Mouse (Mus musculus) kidney, embryonic 15.5 days (tissue): ENCODE data around the gene Dmd. TPM values are rescaled to one million over a fixed set of nuclear protein-coding genes. Genes with fewer than 3 reads are reported as not detected.
A peak's percentile ranks its signal among the peaks of the same experiment; 100 is the strongest.

ENCODE experiments used
- ATAC-seq: fragments of 200-750 bp; cut with Nextera tagmentation; replicated peaks from 2 replicates; pipeline ENCODE4 v1.8.0; 2017; ENCODE audit warnings: moderate TSS enrichment; ENCODE audit not compliant: low FRiP score
- H3K27ac ChIP-seq: fragments of 300-500 bp; sonication (generic); 2 replicates; pipeline ENCODE4 v1.5.1; 2015; ENCODE audit warnings: mild to moderate bottlenecking, inconsistent platforms
- H3K27me3 ChIP-seq: fragments of 300-500 bp; sonication (generic); 2 replicates; pipeline ENCODE4 v1.6.1; 2015; ENCODE audit warnings: inconsistent platforms
- H3K36me3 ChIP-seq: fragments of 300-500 bp; sonication (generic); 2 replicates; pipeline ENCODE4 v1.6.1; 2015; ENCODE audit warnings: inconsistent platforms
- H3K4me1 ChIP-seq: fragments of 300-500 bp; sonication (generic); 2 replicates; pipeline ENCODE4 v1.6.1; 2015; ENCODE audit warnings: inconsistent platforms
- H3K4me2 ChIP-seq: fragments of 300-500 bp; sonication (generic); 2 replicates; pipeline ENCODE4 v1.6.1; 2015; ENCODE audit warnings: moderate library complexity, mild to moderate bottlenecking, inconsistent platforms
- H3K4me3 ChIP-seq: fragments of 300-500 bp; sonication (generic); replicated peaks from 2 replicates; pipeline ENCODE4 v1.5.1; 2015; ENCODE audit warnings: mild to moderate bottlenecking, inconsistent platforms
- H3K9ac ChIP-seq: fragments of 300-500 bp; sonication (generic); 2 replicates; pipeline ENCODE4 v1.6.1; 2015; ENCODE audit warnings: mild to moderate bottlenecking, inconsistent platforms
- H3K9me3 ChIP-seq: fragments of 300-500 bp; sonication (generic); replicated peaks from 2 replicates; pipeline ENCODE4 v1.6.1; 2016; ENCODE audit warnings: inconsistent platforms
- WGBS: fragments of 180-500 bp; shearing (Covaris S2); methylation state at CpG from one replicate; pipeline ENCODE4 v1.1.7; 2015; ENCODE audit warnings: mixed read lengths; 5-methylcytosine and 5-hydroxymethylcytosine counted together
- polyA plus RNA-seq: library from polyadenylated mRNA; unstranded; fragments of >200 nt; fragmentation: Nextera tagmentation; extraction: Ambion mirVana; gene quantifications from 2 replicates; pipeline ENCODE4 v1.2.1, GENCODE M21; 2015

The Dmd gene
- polyA plus RNA-seq, 1 experiment from 2014 or later = 27.3 TPM

DNA sequence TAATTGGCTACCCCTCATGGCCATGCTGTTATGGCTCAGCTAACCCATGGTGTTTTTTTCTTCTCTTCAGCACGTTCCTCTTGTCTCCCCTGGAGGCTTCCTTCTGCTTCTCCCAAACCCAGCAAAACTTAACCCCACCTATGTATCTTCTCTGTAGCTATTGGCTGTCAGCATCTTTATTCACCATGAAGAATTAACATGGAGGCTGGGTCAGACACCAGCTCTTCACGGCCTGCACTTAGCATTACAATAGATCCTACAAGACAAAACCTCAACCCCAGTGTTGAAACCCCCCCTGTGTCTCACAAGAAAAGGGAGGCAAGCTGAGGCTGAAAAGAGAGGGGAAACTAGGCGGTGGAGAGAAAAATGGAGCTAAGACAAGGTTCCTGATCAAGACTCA, 1494.3 kb downstream of the Dmd start:
- Histone ChIP-seq H3K4me1 (no peaks in the 10 kb centered on the region), H3K27ac (no peak overlapping the region), H3K36me3 (no peaks in the 10 kb centered on the region), H3K4me3 (no peak overlapping the region), H3K4me2 (no peak overlapping the region), H3K9ac (no peak overlapping the region), H3K27me3 (no peaks in the 10 kb centered on the region), H3K9me3 (no peaks in the 10 kb centered on the region)
- WGBS = 76% methylated on average over 3 of the region's 3 CpGs
- ATAC-seq = no peak

GRCm38 (mm10) chrX:84443985-84444384, 1495.3 kb downstream of the Dmd start:
- H3K9me3 ChIP-seq = no peaks in the 10 kb centered on the region
- H3K4me3 ChIP-seq = no peak overlapping the region
- no peak for ATAC-seq
- no peak overlapping the region for H3K4me2 ChIP-seq
- H3K27ac ChIP-seq = no peak overlapping the region
- 53% methylated on average over 3 of the region's 3 CpGs for WGBS
- H3K4me1 ChIP-seq = no peaks in the 10 kb centered on the region
- H3K27me3 ChIP-seq = no peaks in the 10 kb centered on the region
- no peaks in the 10 kb centered on the region for H3K36me3 ChIP-seq
- H3K9ac ChIP-seq = no peak overlapping the region

GRCm38 (mm10) chrX:84444638-84445037, 1496.0 kb downstream of the Dmd start:
- no peaks in the 10 kb centered on the region for H3K27me3 ChIP-seq
- H3K4me3 ChIP-seq = no peak overlapping the region
- H3K9me3 ChIP-seq = no peaks in the 10 kb centered on the region
- H3K4me1 ChIP-seq = no peaks in the 10 kb centered on the region
- ATAC-seq = no peak
- H3K27ac ChIP-seq = no peak overlapping the region
- no peaks in the 10 kb centered on the region for H3K36me3 ChIP-seq
- H3K9ac ChIP-seq = no peak overlapping the region
- H3K4me2 ChIP-seq = no peak overlapping the region

DNA sequence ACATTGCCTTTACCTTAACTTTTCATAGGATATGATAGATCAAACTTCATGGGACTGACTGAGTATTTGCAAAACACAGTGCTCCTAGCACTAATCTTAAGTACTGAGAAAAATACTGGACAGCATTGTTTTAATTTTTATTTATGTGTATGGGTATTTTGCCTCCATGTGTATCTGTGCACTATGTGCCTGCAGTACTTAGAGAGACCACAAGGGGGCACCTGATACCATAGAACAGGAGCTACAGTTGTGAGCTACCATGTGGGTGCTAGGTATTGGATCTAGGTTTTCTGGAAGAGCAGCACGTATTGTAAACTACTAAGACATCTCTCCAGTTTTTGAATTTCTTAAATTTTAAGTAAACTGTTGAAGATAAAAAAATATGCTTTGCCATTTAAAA, 1505.8 kb downstream of the Dmd start:
- Histone ChIP-seq H3K4me1 (no peaks in the 10 kb centered on the region), H3K27me3 (no peaks in the 10 kb centered on the region), H3K27ac (no peak overlapping the region), H3K9me3 (no peaks in the 10 kb centered on the region), H3K4me3 (no peak overlapping the region), H3K4me2 (no peak overlapping the region), H3K9ac (no peak overlapping the region), H3K36me3 (no peaks in the 10 kb centered on the region)
- WGBS = 91% methylated on average over 1 of the region's 1 CpGs
- ATAC-seq = no peak

DNA sequence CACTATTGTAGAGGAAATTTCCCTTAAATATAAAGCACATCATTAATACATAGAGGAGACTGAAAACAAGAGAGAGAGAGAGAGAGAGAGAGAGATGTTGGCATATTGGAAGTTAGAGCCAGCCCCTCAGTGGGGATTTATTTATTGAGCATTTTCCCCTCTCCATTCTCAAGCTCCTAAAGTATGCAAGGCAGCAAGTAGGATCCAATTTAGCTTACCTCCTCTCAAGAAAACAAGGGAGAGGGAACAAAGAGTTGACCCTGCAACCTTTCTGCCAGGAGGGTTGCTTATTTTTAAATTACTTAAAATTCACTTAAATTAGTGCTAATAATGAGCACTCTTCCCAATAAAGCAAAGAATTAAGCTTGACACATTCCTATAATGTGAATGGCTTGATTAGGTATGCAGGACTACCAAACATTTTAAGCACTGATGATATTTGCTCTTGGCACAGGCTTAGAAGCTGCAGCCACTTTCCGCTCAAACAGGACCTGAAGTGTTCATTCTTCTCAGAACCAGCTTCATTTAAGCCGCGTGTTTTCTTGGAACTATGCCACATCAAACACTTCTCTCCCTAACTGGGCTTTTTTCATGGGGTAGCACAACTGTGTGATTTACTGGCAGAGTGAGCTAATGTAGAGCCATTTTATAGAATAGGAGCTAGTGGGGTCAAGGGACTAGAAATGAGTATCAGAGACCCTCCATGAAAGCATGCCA, 1566.1 kb downstream of the Dmd start:
- Histone ChIP-seq H3K4me3 (no peak overlapping the region), H3K36me3 (no peaks in the 10 kb centered on the region), H3K9ac (no peak overlapping the region), H3K4me2 (no peak overlapping the region), H3K27ac (no peak overlapping the region), H3K4me1 (no peaks in the 10 kb centered on the region), H3K27me3 (no peaks in the 10 kb centered on the region), H3K9me3 (no peaks in the 10 kb centered on the region)
- 53% methylated on average over 3 of the region's 3 CpGs for WGBS
- no peak for ATAC-seq

DNA sequence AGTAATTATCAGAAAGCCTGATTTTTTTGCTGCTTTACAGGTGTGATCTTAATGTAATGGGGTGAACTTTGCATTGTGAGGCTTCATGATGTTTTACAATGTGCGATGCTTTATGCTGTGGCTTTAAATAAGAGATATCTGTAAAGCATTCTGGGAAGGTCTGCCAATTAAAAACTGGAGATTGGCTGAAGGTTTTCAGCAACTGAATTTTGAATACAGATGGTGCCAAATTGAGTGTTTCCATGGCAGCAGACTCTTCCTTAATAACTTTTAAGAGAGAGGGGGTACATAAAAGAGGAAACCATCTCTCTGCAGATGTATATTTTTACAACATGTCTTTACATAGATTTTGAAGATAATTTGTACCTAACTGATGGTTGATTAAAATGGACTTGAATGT, 1603.3 kb downstream of the Dmd start:
- Histone ChIP-seq H3K27me3 (no peaks in the 10 kb centered on the region), H3K9me3 (no peaks in the 10 kb centered on the region), H3K36me3 (no peaks in the 10 kb centered on the region), H3K4me3 (no peak overlapping the region), H3K9ac (no peak overlapping the region), H3K4me1 (no peaks in the 10 kb centered on the region), H3K27ac (no peak overlapping the region), H3K4me2 (no peak overlapping the region)
- 84% methylated on average over 1 of the region's 1 CpGs for WGBS
- no peak for ATAC-seq

DNA sequence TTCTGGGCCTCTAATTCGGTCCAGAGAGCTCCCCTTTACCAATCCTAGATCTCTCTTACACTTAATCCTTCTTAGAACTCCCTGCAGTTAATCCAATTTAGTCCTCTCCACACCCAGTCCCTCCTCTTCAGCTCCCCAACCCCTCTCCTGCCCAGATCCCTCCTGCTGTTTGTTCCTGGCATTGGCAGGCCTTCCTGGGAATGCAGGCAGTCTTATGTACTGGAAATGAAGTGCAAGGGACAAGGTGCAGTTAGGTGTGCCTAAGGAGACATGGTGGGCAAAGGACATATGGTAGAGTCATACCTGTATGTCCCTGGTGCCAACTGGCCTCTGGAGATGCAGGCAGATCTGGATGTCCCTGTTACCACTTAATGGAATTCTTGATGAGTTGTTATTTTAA, 1604.8 kb downstream of the Dmd start:
- no peaks in the 10 kb centered on the region for H3K4me1 ChIP-seq
- 28% methylated on average over 1 of the region's 1 CpGs for WGBS
- H3K9ac ChIP-seq = no peak overlapping the region
- no peaks in the 10 kb centered on the region for H3K9me3 ChIP-seq
- H3K4me3 ChIP-seq = no peak overlapping the region
- ATAC-seq = no peak
- no peak overlapping the region for H3K27ac ChIP-seq
- no peak overlapping the region for H3K4me2 ChIP-seq
- H3K27me3 ChIP-seq = no peaks in the 10 kb centered on the region
- H3K36me3 ChIP-seq = no peaks in the 10 kb centered on the region

GRCm38 (mm10) chrX:84598476-84598875, 1649.8 kb downstream of the Dmd start:
- Histone ChIP-seq H3K36me3 (no peaks in the 10 kb centered on the region), H3K9ac (no peak overlapping the region), H3K27me3 (no peaks in the 10 kb centered on the region), H3K4me1 (no peaks in the 10 kb centered on the region), H3K4me2 (no peak overlapping the region), H3K9me3 (no peaks in the 10 kb centered on the region), H3K27ac (no peak overlapping the region), H3K4me3 (no peak overlapping the region)
- ATAC-seq = no peak

GRCm38 (mm10) chrX:84640446-84640845, 1691.8 kb downstream of the Dmd start:
- Histone ChIP-seq H3K4me3 (no peak overlapping the region), H3K27ac (no peak overlapping the region), H3K4me2 (no peak overlapping the region), H3K36me3 (no peaks in the 10 kb centered on the region), H3K27me3 (no peaks in the 10 kb centered on the region), H3K4me1 (no peaks in the 10 kb centered on the region), H3K9me3 (no peaks in the 10 kb centered on the region), H3K9ac (no peak overlapping the region)
- ATAC-seq = no peak

DNA sequence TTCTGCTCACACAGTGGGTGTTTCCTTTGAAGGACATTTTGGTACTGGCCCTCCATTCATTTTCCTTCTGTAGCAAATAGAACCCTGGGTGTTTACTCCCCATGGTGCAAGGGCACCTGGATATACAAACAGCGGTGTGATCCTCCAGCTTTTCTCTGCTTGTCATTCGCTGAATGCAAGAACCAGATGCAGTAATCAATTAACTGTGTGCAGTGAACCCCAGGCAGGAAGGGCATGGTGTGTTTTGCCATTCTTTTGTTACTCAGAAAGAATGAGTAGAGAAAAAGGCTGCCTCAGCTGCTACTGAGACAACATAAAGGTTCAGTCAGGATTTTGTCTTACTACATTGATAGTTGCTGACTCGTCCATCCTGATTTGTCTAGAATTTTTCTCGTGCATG, 1799.0 kb downstream of the Dmd start:
- Histone ChIP-seq H3K27me3 (no peaks in the 10 kb centered on the region), H3K4me1 (no peaks in the 10 kb centered on the region), H3K9me3 (no peaks in the 10 kb centered on the region), H3K9ac (no peak overlapping the region), H3K4me2 (no peak overlapping the region), H3K4me3 (no peak overlapping the region), H3K36me3 (no peaks in the 10 kb centered on the region), H3K27ac (no peak overlapping the region)
- no peak for ATAC-seq
- WGBS = 42% methylated on average over 4 of the region's 4 CpGs

GRCm38 (mm10) chrX:84860012-84860647, 1911.5 kb downstream of the Dmd start:
- no peak overlapping the region for H3K4me2 ChIP-seq
- H3K9ac ChIP-seq = no peak overlapping the region
- no peaks in the 10 kb centered on the region for H3K36me3 ChIP-seq
- no peaks in the 10 kb centered on the region for H3K4me1 ChIP-seq
- H3K27ac ChIP-seq = no peak overlapping the region
- H3K4me3 ChIP-seq = no peak overlapping the region
- peak; percentile 93 for ATAC-seq
- no peaks in the 10 kb centered on the region for H3K9me3 ChIP-seq
- H3K27me3 ChIP-seq = no peaks in the 10 kb centered on the region
- WGBS = 36% methylated on average over 3 of the region's 3 CpGs

- no peak overlapping the region for H3K9ac ChIP-seq
- 0 out of 2 replicates have a peak, but pooled peaks cover 2% of the 10 kb centered on the region for H3K27me3 ChIP-seq
- no peaks in the 10 kb centered on the region for H3K9me3 ChIP-seq
- H3K27ac ChIP-seq = no peak overlapping the region
- no peak overlapping the region for H3K4me2 ChIP-seq
- 66% methylated on average over 4 of the region's 4 CpGs for WGBS
- no peaks in the 10 kb centered on the region for H3K4me1 ChIP-seq
- ATAC-seq = no peak
- no peak overlapping the region for H3K4me3 ChIP-seq
- H3K36me3 ChIP-seq = no peaks in the 10 kb centered on the region
Measured at GRCm38 (mm10) chrX:84873090-84873489, 1924.4 kb downstream of the Dmd start.

DNA sequence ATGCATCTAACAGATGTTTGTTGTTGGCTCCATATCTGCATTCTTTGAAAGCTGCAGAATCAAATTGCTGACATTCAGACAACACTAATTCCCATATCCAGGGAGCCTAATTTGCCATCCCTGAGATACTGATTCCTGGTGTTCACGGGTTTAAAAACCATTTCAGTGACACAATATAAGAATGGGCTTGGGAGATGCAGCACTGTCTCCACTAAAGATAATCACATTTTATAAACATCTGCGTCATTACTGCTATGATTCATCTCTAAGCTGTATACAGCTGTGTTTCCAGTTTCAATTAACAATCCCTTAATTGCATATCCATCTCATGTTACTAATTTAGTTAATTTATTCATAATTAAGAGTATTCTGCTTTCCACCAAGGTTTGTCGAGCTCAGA, 1929.5 kb downstream of the Dmd start:
- no peaks in the 10 kb centered on the region for H3K4me1 ChIP-seq
- WGBS = 65% methylated on average over 3 of the region's 3 CpGs
- no peak overlapping the region for H3K4me3 ChIP-seq
- H3K27me3 ChIP-seq = no peaks in the 10 kb centered on the region
- H3K36me3 ChIP-seq = no peaks in the 10 kb centered on the region
- H3K9me3 ChIP-seq = no peaks in the 10 kb centered on the region
- H3K4me2 ChIP-seq = no peak overlapping the region
- H3K27ac ChIP-seq = no peak overlapping the region
- no peak for ATAC-seq
- no peak overlapping the region for H3K9ac ChIP-seq
